Mouse (Mus musculus) MEL (cell line): ENCODE results near the gene Fut9. TPM values are rescaled to one million over a fixed set of nuclear protein-coding genes. Genes with fewer than 3 reads are reported as not detected.

ENCODE experiments used
- DNase-seq: peaks from one replicate; pipeline ENCODE4 v3.0.0; 2011; ENCODE audit warnings: low read depth, low spot score
- H3K27ac ChIP-seq: 2 replicates; pipeline ENCODE4 v1.5.1; 2012; ENCODE audit warnings: low read depth, mild to moderate bottlenecking, control low read depth, low read length, moderate library complexity; ENCODE audit not compliant: control insufficient read depth
- H3K27me3 ChIP-seq, 2 experiments: fragments of 150-350 bp in 1 of 2; sonication (generic) in 1 of 2; 2 replicates each; pipeline ENCODE4 v1.6.1; 2012; ENCODE audit warnings: low read length in 2 of 2, mild to moderate bottlenecking in 2 of 2, improper control_type of control experiment in 1 of 2, moderate library complexity in 1 of 2; ENCODE audit not compliant: insufficient read depth in 2 of 2, control insufficient read depth in 1 of 2
- H3K36me3 ChIP-seq, 2 experiments: 2 replicates each; pipeline ENCODE4 v1.6.1; 2012 to 2014; ENCODE audit warnings: low read length in 2 of 2, improper control_type of control experiment in 1 of 2, inconsistent platforms in 1 of 2, mild to moderate bottlenecking in 1 of 2; ENCODE audit not compliant: insufficient read depth in 2 of 2, control insufficient read depth in 1 of 2
- H3K4me1 ChIP-seq, 2 experiments: fragments of 150-350 bp in 1 of 2; sonication (generic) in 1 of 2; 2 replicates each; pipeline ENCODE4 v1.6.1; 2012; ENCODE audit warnings: low read length in 2 of 2, improper control_type of control experiment in 1 of 2, mild to moderate bottlenecking in 1 of 2; ENCODE audit not compliant: insufficient read depth in 2 of 2, control insufficient read depth in 1 of 2
- H3K4me3 ChIP-seq, 2 experiments: fragments of 150-350 bp in 1 of 2; sonication (generic) in 1 of 2; 2 replicates each; pipeline ENCODE4 v1.5.1; 2012; ENCODE audit warnings: low read depth in 2 of 2, low read length in 2 of 2, mild to moderate bottlenecking in 2 of 2, moderate library complexity in 2 of 2, control low read depth in 1 of 2, improper control_type of control experiment in 1 of 2; ENCODE audit not compliant: control insufficient read depth in 1 of 2, insufficient read depth in 1 of 2
- H3K79me2 ChIP-seq: 2 replicates; pipeline ENCODE4 v1.6.1; 2012; ENCODE audit warnings: mild to moderate bottlenecking, low read length, moderate library complexity; ENCODE audit not compliant: control insufficient read depth, poor library complexity, insufficient read depth
- H3K9ac ChIP-seq: 2 replicates; pipeline ENCODE4 v1.6.1; 2012; ENCODE audit warnings: low read depth, mild to moderate bottlenecking, control low read depth, low read length, moderate library complexity; ENCODE audit not compliant: control insufficient read depth, poor library complexity, severe bottlenecking
- H3K9me3 ChIP-seq: fragments of 150-350 bp; sonication (generic); replicated peaks from 2 replicates; pipeline ENCODE4 v1.6.1; 2012; ENCODE audit warnings: mild to moderate bottlenecking, low read length, improper control_type of control experiment, moderate library complexity; ENCODE audit not compliant: insufficient read depth
- CHD1 ChIP-seq: IDR thresholded peaks from 2 replicates; pipeline ENCODE4 v1.6.1; 2012; ENCODE audit warnings: low read depth, mild to moderate bottlenecking, inconsistent platforms, low read length, improper control_type of control experiment
- CHD2 ChIP-seq: IDR thresholded peaks from 2 replicates; pipeline ENCODE4 v1.6.1; 2011; ENCODE audit warnings: low read length, improper control_type of control experiment
- HCFC1 ChIP-seq: IDR thresholded peaks from 2 replicates; pipeline ENCODE4 v1.6.1; 2012; ENCODE audit warnings: low read depth, mild to moderate bottlenecking, inconsistent platforms, low read length, improper control_type of control experiment, moderate library complexity
- MAZ ChIP-seq: IDR thresholded peaks from 2 replicates; pipeline ENCODE4 v1.6.1; 2012; ENCODE audit warnings: low read depth, mild to moderate bottlenecking, inconsistent platforms, low read length, improper control_type of control experiment
- MXI1 ChIP-seq: IDR thresholded peaks from 2 replicates; pipeline ENCODE4 v1.6.1; 2011; ENCODE audit warnings: mild to moderate bottlenecking, low read depth, low read length, improper control_type of control experiment
- NELFE ChIP-seq: IDR thresholded peaks from 2 replicates; pipeline ENCODE4 v1.6.1; 2011; ENCODE audit warnings: low read depth, low read length, improper control_type of control experiment
- POLR2AphosphoS5 ChIP-seq: IDR thresholded peaks from 2 replicates; pipeline ENCODE4 v1.6.1; 2012; ENCODE audit warnings: low read depth, borderline replicate concordance, mild to moderate bottlenecking, inconsistent platforms, low read length, moderate library complexity, mixed read lengths
- RAD21 ChIP-seq: IDR thresholded peaks from 2 replicates; pipeline ENCODE4 v1.6.1; 2011; ENCODE audit warnings: mild to moderate bottlenecking, low read depth, low read length, improper control_type of control experiment
- TCF12 ChIP-seq: IDR thresholded peaks from 2 replicates; pipeline ENCODE4 v1.6.1; 2014; ENCODE audit warnings: low read depth, mild to moderate bottlenecking, inconsistent platforms, low read length, improper control_type of control experiment, moderate library complexity
- USF1 ChIP-seq: IDR thresholded peaks from 2 replicates; pipeline ENCODE4 v1.6.1; 2014; ENCODE audit warnings: low read depth, mild to moderate bottlenecking, inconsistent platforms, low read length, improper control_type of control experiment, moderate library complexity
- USF2 ChIP-seq, 2 experiments: IDR thresholded peaks; 2 replicates each; pipeline ENCODE4 v1.6.1; 2011 to 2012; ENCODE audit warnings: improper control_type of control experiment in 2 of 2, low read length in 2 of 2, borderline replicate concordance in 1 of 2, inconsistent platforms in 1 of 2, low read depth in 1 of 2, mild to moderate bottlenecking in 1 of 2; ENCODE audit not compliant: insufficient read depth in 1 of 2
- ZKSCAN1 ChIP-seq: IDR thresholded peaks from 2 replicates; pipeline ENCODE4 v1.6.1; 2012; ENCODE audit warnings: low read depth, mild to moderate bottlenecking, inconsistent platforms, low read length, improper control_type of control experiment, moderate library complexity
- polyA plus RNA-seq, 2 experiments: library from polyadenylated mRNA; stranded (reverse) in 1 of 2; unstranded in 1 of 2; fragments of >175 nt in 1 of 2; fragments of >200 nt in 1 of 2; gene quantifications; 2 replicates each; pipeline versions ENCODE4 v1.2.1 to v1.2.4; 2012; ENCODE audit warnings: low replicate concordance in 2 of 2, low read depth in 1 of 2; ENCODE audit not compliant: insufficient read length in 2 of 2, insufficient read depth in 1 of 2, missing spikeins in 1 of 2
- total RNA-seq: library from RNA; depleted of rRNA; stranded (reverse); fragments of 300-350 nt; gene quantifications from 2 replicates; pipeline ENCODE4 v1.2.3, GENCODE M21; 2012; rRNA removed

The Fut9 gene
- not detected in 2 replicates for total RNA-seq
- not detected for polyA plus RNA-seq

GRCm38 (mm10) chr4:25799476-25800283 is at the start of gene Fut9:
TSS of gene Fut9 (minus strand) at chr4:25800244.
- no peak for TF ChIP-seq TCF12
- H3K27me3 ChIP-seq = no peaks in the 10 kb centered on the region
- no peak within 1 kb of the TSS for H3K4me3 ChIP-seq
- no peaks in the 10 kb centered on the region for H3K4me1 ChIP-seq
- H3K36me3 ChIP-seq = no peaks in the 10 kb centered on the region
- H3K9me3 ChIP-seq = no peaks in the 10 kb centered on the region
- no peak for DNase-seq
- H3K27ac ChIP-seq = no peak within 1 kb of the TSS
- no peaks in the 10 kb centered on the region for H3K79me2 ChIP-seq
- H3K9ac ChIP-seq = no peak within 1 kb of the TSS

GRCm38 (mm10) chr4:25815783-25816182 is 15.7 kb upstream of the Fut9 start:
- DNase-seq = no peak
- Histone ChIP-seq H3K9ac (no peak overlapping the region), H3K4me1 (no peaks in the 10 kb centered on the region), H3K4me3 (no peak overlapping the region), H3K27ac (no peak overlapping the region), H3K36me3 (no peaks in the 10 kb centered on the region), H3K79me2 (no peaks in the 10 kb centered on the region), H3K9me3 (no peaks in the 10 kb centered on the region), H3K27me3 (no peaks in the 10 kb centered on the region)
- TF ChIP-seq USF1 = no peak
- TF ChIP-seq HCFC1 = no peak
- no peak for TF ChIP-seq RAD21
- no peak for TF ChIP-seq CHD1
- TF ChIP-seq CHD2 = no peak
- TF ChIP-seq MXI1 = no peak

GRCm38 (mm10) chr4:25813340-25813739 is 13.3 kb upstream of the Fut9 start:
- Histone ChIP-seq H3K9ac (no peak overlapping the region), H3K27ac (no peak overlapping the region), H3K36me3 (no peaks in the 10 kb centered on the region), H3K4me1 (no peaks in the 10 kb centered on the region), H3K27me3 (no peaks in the 10 kb centered on the region), H3K4me3 (no peak overlapping the region), H3K79me2 (no peaks in the 10 kb centered on the region), H3K9me3 (no peaks in the 10 kb centered on the region)
- no peak for DNase-seq
- no peak for TF ChIP-seq TCF12
- no peak for TF ChIP-seq NELFE
- no peak for TF ChIP-seq POLR2AphosphoS5
- TF ChIP-seq USF2 (IDR thresholded peaks at IDR 0.05; ENCODE audit: borderline replicate concordance in 1 of 2, insufficient read depth in 1 of 2, low read depth in 1 of 2, low read length in 2 of 2) = no peak
- TF ChIP-seq HCFC1 = no peak
- no peak for TF ChIP-seq MAZ
- TF ChIP-seq ZKSCAN1 = no peak
